Mouse (Mus musculus) liver, embryonic 14.5 days (tissue): ENCODE data around the gene AI467606. TPM values are rescaled to one million over a fixed set of nuclear protein-coding genes. Genes with fewer than 3 reads are reported as not detected.

ENCODE experiments used
- ATAC-seq: fragments of 200-750 bp; cut with Nextera tagmentation; 2 replicates; pipeline ENCODE4 v1.8.0; 2017; ENCODE audit warnings: moderate number of reproducible peaks, mild to moderate bottlenecking, moderate library complexity; ENCODE audit not compliant: insufficient read depth
- DNase-seq, 3 experiments: peaks; one replicate each; pipeline ENCODE4 v3.0.0-alpha.2; 2012 to 2013; ENCODE audit warnings: low read depth in 3 of 3, low spot score in 3 of 3
- H3K27ac ChIP-seq: fragments of 300-500 bp; sonication (generic); 2 replicates; pipeline ENCODE4 v1.5.1; 2014; ENCODE audit warnings: moderate library complexity, mild to moderate bottlenecking, control low read depth, inconsistent platforms
- H3K27me3 ChIP-seq: fragments of 300-500 bp; sonication (generic); 2 replicates; pipeline ENCODE4 v1.6.1; 2014; ENCODE audit warnings: mild to moderate bottlenecking, low read length, moderate library complexity; ENCODE audit not compliant: control insufficient read depth, insufficient read depth
- H3K36me3 ChIP-seq: fragments of 300-500 bp; sonication (generic); replicated peaks from 2 replicates; pipeline ENCODE4 v1.6.1; 2014; ENCODE audit warnings: low read depth; ENCODE audit not compliant: control insufficient read depth, insufficient read depth
- H3K4me1 ChIP-seq, 2 experiments: fragments of 200-500 bp in 1 of 2; fragments of 300-500 bp in 1 of 2; sonication (generic) in 1 of 2; replicated peaks; 2 replicates each; pipeline ENCODE4 v1.6.1; 2012 to 2014; ENCODE audit warnings: antibody characterized with exemption in 1 of 2, inconsistent platforms in 1 of 2, low read length in 1 of 2; ENCODE audit not compliant: control insufficient read depth in 2 of 2, insufficient read depth in 2 of 2
- H3K4me2 ChIP-seq: fragments of 300-500 bp; sonication (generic); 2 replicates; pipeline ENCODE4 v1.6.1; 2014; ENCODE audit warnings: low read depth, mild to moderate bottlenecking, control low read depth, moderate library complexity
- H3K4me3 ChIP-seq, 2 experiments: fragments of 200-500 bp in 1 of 2; fragments of 300-500 bp in 1 of 2; sonication (generic) in 1 of 2; 2 replicates each; pipeline ENCODE4 v1.5.1; 2012 to 2014; ENCODE audit warnings: low read depth in 2 of 2, low read length in 2 of 2, mild to moderate bottlenecking in 2 of 2, control low read depth in 1 of 2, inconsistent platforms in 1 of 2, moderate library complexity in 1 of 2; ENCODE audit not compliant: insufficient read depth in 1 of 2
- H3K9ac ChIP-seq: fragments of 300-500 bp; sonication (generic); replicated peaks from 2 replicates; pipeline ENCODE4 v1.6.1; 2014; ENCODE audit warnings: mild to moderate bottlenecking, control low read depth, moderate library complexity
- H3K9me3 ChIP-seq: fragments of 300-500 bp; sonication (generic); 2 replicates; pipeline ENCODE4 v1.6.1; 2016; ENCODE audit warnings: low read length, mixed read lengths; ENCODE audit not compliant: control insufficient read depth
- CTCF ChIP-seq: IDR thresholded peaks from 2 replicates; pipeline ENCODE4 v1.5.1; 2016; ENCODE audit warnings: antibody characterized with exemption, low read depth, control low read depth
- EP300 ChIP-seq: IDR thresholded peaks from 2 replicates; pipeline ENCODE4 v1.6.1; 2016; ENCODE audit warnings: antibody characterized with exemption, low read depth
- WGBS: fragments of 180-500 bp; shearing (Covaris S2); extraction: QIAGEN DNeasy Blood & Tissue Kit; methylation state at CpG from one replicate; pipeline ENCODE4 v1.1.7; 2014; ENCODE audit not compliant: insufficient replicate concordance; 5-methylcytosine and 5-hydroxymethylcytosine counted together
- polyA plus RNA-seq, 2 experiments: library from polyadenylated mRNA; depleted of rRNA in 1 of 2; stranded (reverse) in 1 of 2; unstranded in 1 of 2; fragments of >200 nt; fragmentation: Nextera tagmentation in 1 of 2; extraction: Ambion mirVana in 1 of 2; gene quantifications; 2 replicates each; pipeline versions ENCODE4 v1.2.1 to v1.2.3; 2012 to 2014

AI467606 gene
- polyA plus RNA-seq, 2 experiments, result 5.3 to 7.6 TPM

GRCm38 (mm10) chr7:127080045-127080444 is 11.1 kb upstream of the AI467606 start:
- 53% methylated on average over 3 of the region's 3 CpGs for WGBS
- ATAC-seq, result no peak
- no peak for DNase-seq

GRCm38 (mm10) chr7:127082271-127082670 is 8.9 kb upstream of the AI467606 start:
- TF ChIP-seq CTCF (no peak), EP300 (no peak)
- Histone ChIP-seq H3K9ac (no peak overlapping the region), H3K36me3 (no peaks in the 10 kb centered on the region), H3K9me3 (no peaks in the 10 kb centered on the region), H3K27ac (no peak overlapping the region), H3K4me2 (no peak overlapping the region), H3K4me3 (no peak overlapping the region), H3K27me3 (no peaks in the 10 kb centered on the region), H3K4me1 (peaks cover 1 to 30% of the 10 kb centered on the region in 2 experiments; a peak in 3 of 4 replicates)
- no peak for DNase-seq
- 40% methylated on average over 8 of the region's 8 CpGs for WGBS
- ATAC-seq, result no peak

More at GRCm38 (mm10) chr7:127080045-127080444, 11.1 kb upstream of the AI467606 start:
- no peak for TF ChIP-seq EP300
- no peak for TF ChIP-seq CTCF
- Histone ChIP-seq H3K4me1 (peaks cover 0 to 21% of the 10 kb centered on the region in 2 experiments; a peak in 2 of 4 replicates), H3K27me3 (no peaks in the 10 kb centered on the region), H3K4me3 (no peak overlapping the region), H3K9ac (no peak overlapping the region), H3K9me3 (no peaks in the 10 kb centered on the region; the same call in 1 of the 2 replicates), H3K27ac (no peak overlapping the region), H3K4me2 (no peak overlapping the region), H3K36me3 (no peaks in the 10 kb centered on the region)

- Histone ChIP-seq H3K27ac (no peak overlapping the region), H3K36me3 (no peaks in the 10 kb centered on the region), H3K9ac (no peak overlapping the region; the same call in 1 of the 2 replicates), H3K4me3 (no peak overlapping the region), H3K27me3 (no peaks in the 10 kb centered on the region), H3K4me1 (peaks cover 4 to 35% of the 10 kb centered on the region in 2 experiments; a peak in 3 of 4 replicates), H3K4me2 (no peak overlapping the region), H3K9me3 (no peaks in the 10 kb centered on the region)
- 15% methylated on average over 2 of the region's 2 CpGs for WGBS
- TF ChIP-seq CTCF (no peak), EP300 (no peak)
- no peak for DNase-seq
- ATAC-seq, result no peak
These were observed 8.2 kb upstream of the AI467606 start for GRCm38 (mm10) chr7:127082995-127083394.

GRCm38 (mm10) chr7:127083689-127084088 is 7.5 kb upstream of the AI467606 start:
- Histone ChIP-seq H3K4me1 (peaks cover 6 to 38% of the 10 kb centered on the region in 2 experiments), H3K27ac (no peak overlapping the region), H3K27me3 (no peaks in the 10 kb centered on the region), H3K4me3 (no peak overlapping the region), H3K4me2 (no peak overlapping the region), H3K36me3 (no peaks in the 10 kb centered on the region), H3K9ac (no peak overlapping the region), H3K9me3 (no peaks in the 10 kb centered on the region)
- 0 out of 2 replicates have a peak, but pooled peaks have one; percentile 21 for ATAC-seq
- TF ChIP-seq EP300 (peak; percentile 18; the same call in 1 of the 2 replicates), CTCF (no peak)
- DNase-seq, result no peak
- 29% methylated on average over 4 of the region's 4 CpGs for WGBS

GRCm38 (mm10) chr7:127084794-127085193 is 6.4 kb upstream of the AI467606 start:
- TF ChIP-seq EP300 (no peak), CTCF (no peak)
- Histone ChIP-seq H3K27me3 (no peaks in the 10 kb centered on the region), H3K4me1 (peaks cover 13 to 47% of the 10 kb centered on the region in 2 experiments), H3K36me3 (no peaks in the 10 kb centered on the region), H3K4me3 (no peak overlapping the region), H3K9ac (no peak overlapping the region), H3K27ac (no peak overlapping the region; the same call in 1 of the 2 replicates), H3K4me2 (no peak overlapping the region), H3K9me3 (no peaks in the 10 kb centered on the region)
- DNase-seq, result no peak
- WGBS, result 86% methylated on average over 2 of the region's 2 CpGs
- no peak for ATAC-seq
